18 mouse cellular contexts compared by ENCODE assay signal in genomic region chr19:46592751-46593439, GRCm38 (mm10). TPM values are rescaled to one million over a fixed set of nuclear protein-coding genes. Genes with fewer than 3 reads are reported as not detected.
DNase-seq lines count a peak whose midpoint lies in the region; ATAC-seq and TF ChIP-seq lines count a peak whose summit lies in the region.
"Had no signal": no experiment of that assay in that cellular context is flagged by ENCODE, and none has a peak within 500 bp of the region (broad histone marks: within the 10 kb centered on the region; RNA-seq: fewer than 3 reads in every experiment).

No protein-coding gene starts in this region.

- no peaks in the 10 kb centered on the region for H3K9me3 ChIP-seq in hindbrain, postnatal 0 days (ENCODE audit: low read length)
- no peaks in the 10 kb centered on the region for H3K9me3 ChIP-seq in hindbrain, embryonic 12.5 days (replicated peaks)
- H3K9me3 ChIP-seq: embryonic facial prominence, embryonic 15.5 days; forebrain, embryonic 12.5 days; limb, embryonic 12.5 days; stomach, embryonic 15.5 days had no signal

- no peak for DNase-seq in hindbrain, postnatal 0 days (ENCODE audit: low spot score)
- no peak for DNase-seq in lung, adult 2 months
- no peak for DNase-seq in lung, postnatal 14 days
- DNase-seq in A20 (ENCODE audit: low read depth, low spot score) (peak; percentile 41), ZHBTc4 (ENCODE audit: low read depth, low spot score) (peak; percentile 56)
- DNase-seq in embryo, embryonic 11 days: no peak
- DNase-seq: adrenal gland, adult 2 months; cerebellum, adult 9-10 months; heart, adult 18-20 months; kidney, adult 18-20 months; right cerebral cortex, adult 18-20 months; thymus, postnatal 36 days had no signal

- no peak overlapping the region for H3K4me3 ChIP-seq in hindbrain, postnatal 0 days (ENCODE audit: low read length)
- H3K4me3 ChIP-seq in hindbrain, embryonic 12.5 days: no peak overlapping the region
- H3K4me3 ChIP-seq in lung, adult 2 months (replicated peaks; ENCODE audit: extremely low read depth, low read depth, low read length): no peak overlapping the region
- H3K4me3 ChIP-seq: embryonic facial prominence, embryonic 15.5 days; forebrain, embryonic 12.5 days; limb, embryonic 12.5 days; stomach, embryonic 15.5 days had no signal

- no peak overlapping the region for H3K9ac ChIP-seq in hindbrain, postnatal 0 days (replicated peaks; ENCODE audit: low read length)
- H3K9ac ChIP-seq in hindbrain, embryonic 12.5 days: no peak overlapping the region
- H3K9ac ChIP-seq: embryonic facial prominence, embryonic 15.5 days; forebrain, embryonic 12.5 days; hindbrain, embryonic 14.5 days; limb, embryonic 12.5 days; stomach, embryonic 15.5 days had no signal

- H3K27ac ChIP-seq in hindbrain, postnatal 0 days: no peak overlapping the region
- no peak overlapping the region for H3K27ac ChIP-seq in hindbrain, embryonic 12.5 days
- H3K27ac ChIP-seq: embryonic facial prominence, embryonic 15.5 days; forebrain, embryonic 12.5 days; hindbrain, embryonic 14.5 days; limb, embryonic 12.5 days; stomach, embryonic 15.5 days had no signal

- TF ChIP-seq CTCF in hindbrain, postnatal 0 days (IDR thresholded peaks at IDR 0.05; ENCODE audit: low read depth): peak; percentile 25
- 0 out of 2 replicates have a peak, but pooled peaks have one; percentile 5 for TF ChIP-seq CTCF in lung, adult 2 months (IDR thresholded peaks at IDR 0.05; ENCODE audit: insufficient read depth, low read length)

- no peaks in the 10 kb centered on the region for H3K4me1 ChIP-seq in hindbrain, postnatal 0 days (ENCODE audit: insufficient read depth, low read length)
- no peaks in the 10 kb centered on the region for H3K4me1 ChIP-seq in hindbrain, embryonic 12.5 days
- no peaks in the 10 kb centered on the region for H3K4me1 ChIP-seq in lung, adult 2 months (ENCODE audit: control insufficient read depth, insufficient read depth, low read length)
- H3K4me1 ChIP-seq: embryonic facial prominence, embryonic 15.5 days; forebrain, embryonic 12.5 days; limb, embryonic 12.5 days; stomach, embryonic 15.5 days had no signal

- TF ChIP-seq POLR2A in lung, adult 2 months (IDR thresholded peaks at IDR 0.05; ENCODE audit: borderline replicate concordance, extremely low read depth, low read depth, low read length): no peak

- no peak for ATAC-seq in hindbrain, postnatal 0 days
- ATAC-seq in hindbrain, embryonic 12.5 days (ENCODE audit: low FRiP score): no peak

- H3K27me3 ChIP-seq in hindbrain, postnatal 0 days (ENCODE audit: insufficient read depth, low read length): no peaks in the 10 kb centered on the region
- no peaks in the 10 kb centered on the region for H3K27me3 ChIP-seq in hindbrain, embryonic 12.5 days
- H3K27me3 ChIP-seq: embryonic facial prominence, embryonic 15.5 days; forebrain, embryonic 12.5 days; limb, embryonic 12.5 days; stomach, embryonic 15.5 days had no signal

- peaks cover 24% of the 10 kb centered on the region for H3K36me3 ChIP-seq in hindbrain, postnatal 0 days (ENCODE audit: insufficient read depth, low read length)
- H3K36me3 ChIP-seq in hindbrain, embryonic 12.5 days: peaks cover 34% of the 10 kb centered on the region

- 96% methylated on average over 9 of the region's 9 CpGs for WGBS in hindbrain, postnatal 0 days
- WGBS in hindbrain, embryonic 12.5 days: 92% methylated on average over 9 of the region's 9 CpGs
- WGBS in lung, adult 2 months: 92% methylated on average over 9 of the region's 9 CpGs

- H3K4me2 ChIP-seq in hindbrain, postnatal 0 days (ENCODE audit: low read depth, low read length): no peak overlapping the region
- H3K4me2 ChIP-seq in hindbrain, embryonic 12.5 days (replicated peaks): no peak overlapping the region
- H3K4me2 ChIP-seq: embryonic facial prominence, embryonic 15.5 days; forebrain, embryonic 12.5 days; hindbrain, embryonic 14.5 days; limb, embryonic 12.5 days; stomach, embryonic 15.5 days had no signal

RNA-seq across cellular contexts. Expression of gene Wbp1l, which starts 6.0 kb away (rescaled TPM):
- total RNA-seq in hindbrain, postnatal 0 days (2014; rRNA removed): 52.3 and 56.9 TPM in 2 replicates
- polyA plus RNA-seq in hindbrain, postnatal 0 days (2015; fragmentation: Nextera tagmentation; extraction: Ambion mirVana): 30.3 and 31.6 TPM in 2 replicates
- 54.6 and 56.4 TPM in 2 replicates for polyA plus RNA-seq in hindbrain, embryonic 12.5 days (2016; fragmentation: Nextera tagmentation; extraction: Ambion mirVana)
- polyA plus RNA-seq in lung, adult 2 months (2012; rRNA removed): 47.3 and 54.3 TPM in 2 replicates

RNA-seq across cellular contexts. Expression of gene Sfxn2, which starts 19.7 kb away (rescaled TPM):
- 8.1 and 10.2 TPM in 2 replicates for total RNA-seq in hindbrain, postnatal 0 days (2014; rRNA removed)
- polyA plus RNA-seq in hindbrain, postnatal 0 days (2015; fragmentation: Nextera tagmentation; extraction: Ambion mirVana): 12.0 and 13.0 TPM in 2 replicates
- 14.6 and 15.0 TPM in 2 replicates for polyA plus RNA-seq in hindbrain, embryonic 12.5 days (2016; fragmentation: Nextera tagmentation; extraction: Ambion mirVana)
- 3.8 and 6.5 TPM in 2 replicates for polyA plus RNA-seq in lung, adult 2 months (2012; rRNA removed)

RNA-seq across cellular contexts. Expression of gene Arl3, which starts 19.9 kb away (rescaled TPM):
- 66.2 and 71.1 TPM in 2 replicates for total RNA-seq in hindbrain, postnatal 0 days (2014; rRNA removed)
- polyA plus RNA-seq in hindbrain, postnatal 0 days (2015; fragmentation: Nextera tagmentation; extraction: Ambion mirVana): 220 and 224 TPM in 2 replicates
- 190 and 196 TPM in 2 replicates for polyA plus RNA-seq in hindbrain, embryonic 12.5 days (2016; fragmentation: Nextera tagmentation; extraction: Ambion mirVana)
- 21.5 and 27.1 TPM in 2 replicates for polyA plus RNA-seq in lung, adult 2 months (2012; rRNA removed)

Comparison
In these comparisons a context has a peak if more than half of its experiments do, and no peak if none do; other contexts are left out.
1. DNase-seq: peak in A20 (single experiment) and ZHBTc4 (single experiment); none in hindbrain, postnatal 0 days (single experiment), lung, adult 2 months (single experiment), lung, postnatal 14 days (single experiment) and embryo, embryonic 11 days (single experiment).